Mouse (Mus musculus) liver, postnatal 0 days (tissue): ENCODE data around the gene Olfr521.

ENCODE experiments used
- CTCF ChIP-seq: sonication (generic); IDR thresholded peaks from 2 replicates; pipeline ENCODE4 v1.5.1; 2016; ENCODE audit warnings: antibody characterized with exemption, low read depth
- EP300 ChIP-seq: IDR thresholded peaks from 2 replicates; pipeline ENCODE4 v1.6.1; 2016; ENCODE audit warnings: antibody characterized with exemption, low read depth, mild to moderate bottlenecking

- TF ChIP-seq CTCF (no peak), EP300 (no peak; the same call in 1 of the 2 replicates)
Measured at GRCm38 (mm10) chr7:99799118-99799517, 35.8 kb downstream of the Olfr521 start.
